ENCODE assay signal across 13 mouse cellular contexts in the genomic region with DNA sequence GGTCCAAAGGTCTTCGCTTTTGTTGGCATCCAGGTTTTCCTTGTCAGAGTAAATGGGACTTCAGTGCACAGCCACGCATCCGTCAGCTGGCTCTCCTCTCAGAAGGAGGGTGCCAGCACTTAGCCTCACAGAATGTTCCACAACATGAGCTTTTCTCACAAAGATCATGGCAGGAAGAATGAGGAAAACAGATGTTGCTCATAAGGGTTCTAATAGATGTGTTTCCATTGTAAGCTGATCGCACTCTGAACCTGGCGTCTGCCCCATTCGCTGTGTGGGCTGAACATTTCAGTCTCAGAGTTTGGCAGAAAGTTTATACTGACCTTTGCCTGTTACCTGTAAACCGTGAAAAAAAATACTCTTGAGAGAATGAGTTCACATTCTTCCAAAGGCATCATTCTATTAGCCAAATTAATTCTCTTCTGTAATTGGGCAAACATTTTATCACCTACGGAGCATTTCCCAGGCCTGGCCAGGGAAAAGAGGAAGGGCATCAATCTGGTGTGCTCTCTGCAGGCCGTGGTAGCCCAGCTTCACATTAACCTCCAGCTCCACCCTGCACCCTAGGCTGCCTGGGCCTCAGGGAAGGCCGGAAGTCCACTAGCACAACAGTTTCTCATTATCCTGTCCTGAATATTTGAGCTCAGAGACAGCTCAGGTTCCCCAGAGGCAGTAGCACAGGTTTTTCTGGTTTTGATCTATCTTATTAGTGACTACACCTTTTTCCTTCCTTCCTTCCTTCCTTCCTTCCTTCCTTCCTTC. TPM values are rescaled to one million over a fixed set of nuclear protein-coding genes. Genes with fewer than 3 reads are reported as not detected.
DNase-seq lines count a peak whose midpoint lies in the region; ATAC-seq and TF ChIP-seq lines count a peak whose summit lies in the region.
"Had no signal": no experiment of that assay in that cellular context is flagged by ENCODE, and none has a peak within 500 bp of the region (broad histone marks: within the 10 kb centered on the region; RNA-seq: fewer than 3 reads in every experiment).

No protein-coding gene starts in this region.

- no peak overlapping the region for H3K27ac ChIP-seq in liver, adult 2 months (replicated peaks; ENCODE audit: insufficient read depth, low read depth, low read length)
- H3K27ac ChIP-seq in liver, embryonic 12.5 days: no peak overlapping the region
- H3K27ac ChIP-seq in embryonic facial prominence, embryonic 10.5 days (replicated peaks): peak overlapping the region; percentile 72
- peak overlapping the region; percentile 87 for H3K27ac ChIP-seq in limb, embryonic 13.5 days
- H3K27ac ChIP-seq: left cerebral cortex, adult 2 months; lung, embryonic 15.5 days; midbrain, embryonic 15.5 days had no signal

- H3K4me1 ChIP-seq in liver, adult 2 months (ENCODE audit: control insufficient read depth, insufficient read depth, low read length): no peaks in the 10 kb centered on the region
- no peaks in the 10 kb centered on the region for H3K4me1 ChIP-seq in liver, embryonic 12.5 days
- peaks cover 36% of the 10 kb centered on the region for H3K4me1 ChIP-seq in embryonic facial prominence, embryonic 10.5 days
- peaks cover 44% of the 10 kb centered on the region for H3K4me1 ChIP-seq in limb, embryonic 13.5 days
- H3K4me1 ChIP-seq: midbrain, embryonic 15.5 days had no signal

- TF ChIP-seq CTCF in liver, adult 2 months (IDR thresholded peaks at IDR 0.05; ENCODE audit: low read depth, low read length): no peak

- ATAC-seq in liver, embryonic 12.5 days: no peak
- peak; percentile 86 for ATAC-seq in limb, embryonic 13.5 days (ENCODE audit: low FRiP score, low read depth)
- ATAC-seq in monocyte, adult 5-6 weeks (replicated peaks; ENCODE audit: insufficient number of reproducible peaks, low FRiP score, low TSS enrichment, poor library complexity, severe bottlenecking): no peak
- ATAC-seq: forebrain, embryonic 16.5 days; midbrain, embryonic 15.5 days had no signal

- no peak overlapping the region for H3K9ac ChIP-seq in liver, adult 2 months (ENCODE audit: low read depth, low read length)
- H3K9ac ChIP-seq in liver, embryonic 12.5 days: no peak overlapping the region
- no peak overlapping the region for H3K9ac ChIP-seq in limb, embryonic 13.5 days
- H3K9ac ChIP-seq: lung, embryonic 15.5 days; midbrain, embryonic 15.5 days had no signal

- WGBS in liver, adult 2 months: 59% methylated on average over 10 of the region's 10 CpGs
- WGBS in liver, embryonic 12.5 days (ENCODE audit: insufficient replicate concordance): 82% methylated on average over 10 of the region's 10 CpGs
- WGBS in embryonic facial prominence, embryonic 10.5 days: 53% methylated on average over 10 of the region's 10 CpGs
- 19% methylated on average over 10 of the region's 10 CpGs for WGBS in limb, embryonic 13.5 days

- no peak for TF ChIP-seq POLR2A in liver, adult 2 months (IDR thresholded peaks at IDR 0.05; ENCODE audit: extremely low read depth, insufficient read depth, low read length)

- peaks cover 40% of the 10 kb centered on the region for H3K36me3 ChIP-seq in liver, adult 2 months (ENCODE audit: control insufficient read depth, insufficient read depth, low read length)
- peaks cover 9% of the 10 kb centered on the region for H3K36me3 ChIP-seq in liver, embryonic 12.5 days
- H3K36me3 ChIP-seq in embryonic facial prominence, embryonic 10.5 days (replicated peaks): peaks cover 6% of the 10 kb centered on the region
- no peaks in the 10 kb centered on the region for H3K36me3 ChIP-seq in limb, embryonic 13.5 days
- H3K36me3 ChIP-seq: lung, embryonic 15.5 days; midbrain, embryonic 15.5 days had no signal

- H3K9me3 ChIP-seq in liver, embryonic 12.5 days (replicated peaks): no peaks in the 10 kb centered on the region
- H3K9me3 ChIP-seq in embryonic facial prominence, embryonic 10.5 days: 0 out of 2 replicates have a peak, but pooled peaks cover 4% of the 10 kb centered on the region
- H3K9me3 ChIP-seq in limb, embryonic 13.5 days: no peaks in the 10 kb centered on the region
- H3K9me3 ChIP-seq: lung, embryonic 15.5 days; midbrain, embryonic 15.5 days had no signal

- no peak overlapping the region for H3K4me2 ChIP-seq in liver, embryonic 12.5 days
- H3K4me2 ChIP-seq in limb, embryonic 13.5 days (replicated peaks): peak overlapping the region; percentile 34; the same call in 1 of the 2 replicates
- H3K4me2 ChIP-seq: lung, embryonic 15.5 days; midbrain, embryonic 15.5 days had no signal

- peak; percentile 57 for DNase-seq in liver, adult 2 months (ENCODE audit: extremely low read depth, low read depth, low spot score)
- peak; percentile 59 for DNase-seq in embryonic facial prominence, embryonic 10.5 days (ENCODE audit: low spot score)
- DNase-seq in gastrocnemius, postnatal 25 days: peak; percentile 48
- DNase-seq in adrenal gland, postnatal 4 days (ENCODE audit: low spot score in 2 of 2): no peak
- DNase-seq in spleen, postnatal 10 days (ENCODE audit: low spot score in 2 of 2): no peak
- DNase-seq: adrenal gland, adult 2 months had no signal

- H3K79me2 ChIP-seq in liver, adult 2 months (ENCODE audit: control insufficient read depth, insufficient read depth, low read length): no peaks in the 10 kb centered on the region

- H3K27me3 ChIP-seq in liver, adult 2 months (ENCODE audit: control insufficient read depth, insufficient read depth, low read length): no peaks in the 10 kb centered on the region
- no peaks in the 10 kb centered on the region for H3K27me3 ChIP-seq in liver, embryonic 12.5 days (replicated peaks)
- H3K27me3 ChIP-seq in embryonic facial prominence, embryonic 10.5 days (replicated peaks; ENCODE audit: low read depth, poor library complexity, severe bottlenecking): no peaks in the 10 kb centered on the region
- H3K27me3 ChIP-seq in limb, embryonic 13.5 days: no peaks in the 10 kb centered on the region
- H3K27me3 ChIP-seq: lung, embryonic 15.5 days; midbrain, embryonic 15.5 days had no signal

- no peak overlapping the region for H3K4me3 ChIP-seq in liver, adult 2 months (ENCODE audit: insufficient read depth, low read depth, low read length)
- H3K4me3 ChIP-seq in liver, embryonic 12.5 days: no peak overlapping the region
- H3K4me3 ChIP-seq in embryonic facial prominence, embryonic 10.5 days: no peak overlapping the region
- no peak overlapping the region for H3K4me3 ChIP-seq in limb, embryonic 13.5 days
- H3K4me3 ChIP-seq: left cerebral cortex, adult 2 months; lung, embryonic 15.5 days; midbrain, embryonic 15.5 days had no signal

RNA-seq across cellular contexts. Expression of gene Kat6b, which starts 39.3 kb away (rescaled TPM):
- total RNA-seq in liver, adult 2 months (2014; rRNA removed): 5.3 and 6.2 TPM in 2 replicates
- polyA plus RNA-seq in liver, adult 2 months (2012; rRNA removed): 2.8 and 3.2 TPM in 2 replicates
- 3.7 and 3.9 TPM in 2 replicates for polyA plus RNA-seq in liver, embryonic 12.5 days (2016; fragmentation: Nextera tagmentation; extraction: Ambion mirVana)
- polyA plus RNA-seq in embryonic facial prominence, embryonic 10.5 days (2016; fragmentation: Nextera tagmentation; extraction: Ambion mirVana): 12.4 and 14.2 TPM in 2 replicates
- total RNA-seq in gastrocnemius, postnatal 25 days (2021): 10 to 100 TPM; 18.4 to 18.5 TPM
- 30.7 and 31.4 TPM in 2 replicates for polyA plus RNA-seq in limb, embryonic 13.5 days (2015; fragmentation: Nextera tagmentation; extraction: Ambion mirVana)
- 10 to 100 TPM; 61.2 to 69.5 TPM for total RNA-seq in adrenal gland, postnatal 4 days (2021)
- 15.1 to 22.6 TPM (median 15.1 TPM) in 3 replicates for total RNA-seq in monocyte, adult 5-6 weeks (2017)

Comparison
In these comparisons a context has a peak if more than half of its experiments do, and no peak if none do; other contexts are left out.
1. DNase-seq: peak in liver, adult 2 months (single experiment), embryonic facial prominence, embryonic 10.5 days (single experiment) and gastrocnemius, postnatal 25 days (single experiment); none in adrenal gland, postnatal 4 days (0 of 2) and spleen, postnatal 10 days (0 of 2).
2. H3K27ac ChIP-seq: peak in embryonic facial prominence, embryonic 10.5 days (single experiment) and limb, embryonic 13.5 days (single experiment); none in liver, adult 2 months (single experiment) and liver, embryonic 12.5 days (single experiment).